Mouse (Mus musculus) cerebellum, postnatal 36 days (tissue): ENCODE measurements at regions not wholly inside any gene's neighbourhood (a gene's known extent, or its start where the extent isn't known, plus 50 kb on each side); places are given as distances from the start of the nearest gene placed in this dataset.

Source experiments
- DNase-seq, 2 experiments: peaks; one replicate each; pipeline ENCODE4 v3.0.0; 2021 to 2022; ENCODE audit warnings: mixed read lengths in 2 of 2

DNA sequence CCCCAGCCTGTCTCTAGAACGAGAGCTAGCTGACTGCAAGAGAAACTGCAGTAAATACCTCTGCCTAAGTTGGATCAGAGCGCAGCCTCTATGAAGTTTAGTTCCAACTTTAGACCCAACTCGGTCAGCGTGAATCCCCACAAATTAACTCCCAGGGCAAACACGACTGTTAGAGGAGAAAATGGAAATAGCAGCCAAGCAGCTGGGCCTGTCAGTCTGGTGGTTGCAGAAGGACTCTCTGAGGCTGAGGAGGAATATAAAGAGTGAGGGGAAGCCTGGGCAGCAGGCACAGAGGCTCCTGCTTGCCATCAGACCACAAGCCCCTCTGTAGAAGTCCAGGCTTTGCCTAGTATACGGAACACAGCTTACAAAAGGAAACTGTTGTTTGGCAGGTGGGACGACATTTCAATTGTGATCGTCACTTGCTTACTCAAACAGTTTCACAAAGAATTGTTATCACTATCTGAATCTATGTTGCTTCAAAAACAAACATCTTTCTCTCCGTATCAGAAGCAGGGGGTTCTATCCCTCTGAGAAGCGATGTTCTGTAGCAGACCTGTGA, 135.0 kb downstream of the Lmo4 start:
- DNase-seq, result no peak

DNA sequence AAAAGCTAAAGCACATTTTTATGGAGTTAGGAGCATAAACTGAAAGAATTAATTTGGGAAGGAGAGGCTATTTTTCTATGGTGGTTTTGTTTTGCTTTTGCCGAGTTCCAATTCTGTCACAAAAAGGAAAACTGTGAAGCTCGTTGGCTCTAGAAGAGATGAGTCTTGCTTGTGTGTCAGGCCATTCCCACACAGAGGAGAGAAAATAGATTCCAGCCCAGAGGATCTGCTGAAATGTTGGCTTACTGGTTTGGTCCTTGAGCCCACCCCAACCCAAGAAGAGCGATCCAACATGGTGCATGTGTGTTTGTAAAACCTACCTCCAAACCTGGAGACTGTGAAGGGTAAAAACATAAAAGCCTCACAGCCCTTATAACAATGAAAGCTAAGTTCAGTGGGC, 138.0 kb downstream of the Lmo4 start:
- DNase-seq, result no peak

DNA sequence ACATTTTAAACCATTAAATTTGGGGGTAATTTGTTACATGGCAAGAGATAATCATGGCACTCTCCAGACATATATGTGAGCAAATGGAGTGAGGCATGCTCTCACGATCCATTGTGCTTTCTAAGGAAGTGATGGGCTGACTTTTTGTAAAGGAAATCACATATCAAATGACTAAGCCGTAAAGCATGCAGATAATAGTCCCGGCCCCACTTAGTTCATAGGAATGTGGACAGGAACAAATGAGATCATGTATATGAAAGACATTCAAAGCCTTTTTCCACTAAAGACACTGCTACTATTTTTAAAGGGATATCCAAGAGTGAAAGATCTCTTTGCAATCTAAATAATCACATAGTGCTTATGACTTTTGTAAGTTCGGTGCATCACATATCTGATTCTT, 146.9 kb downstream of the Lmo4 start:
- no peak for DNase-seq

DNA sequence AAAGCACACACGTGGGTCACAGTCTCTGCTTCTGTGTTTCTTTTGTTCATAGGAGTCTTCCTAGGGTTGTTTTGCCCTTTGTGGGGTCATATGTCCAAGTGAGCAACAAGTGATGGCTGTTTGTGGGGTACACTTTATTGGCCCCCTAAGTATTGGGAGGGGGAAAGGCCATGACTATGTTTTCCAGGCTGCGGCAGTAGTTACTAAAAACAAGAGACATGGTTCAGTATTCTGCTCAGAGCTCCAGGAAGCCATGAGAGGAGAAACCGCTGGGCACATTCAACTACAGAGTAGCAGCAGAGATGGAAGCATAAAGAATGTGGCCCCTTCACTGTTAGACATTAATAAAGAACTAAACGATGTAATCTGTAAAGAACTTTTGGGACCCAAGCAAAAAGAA, 154.7 kb downstream of the Lmo4 start:
- DNase-seq, result no peak

DNA sequence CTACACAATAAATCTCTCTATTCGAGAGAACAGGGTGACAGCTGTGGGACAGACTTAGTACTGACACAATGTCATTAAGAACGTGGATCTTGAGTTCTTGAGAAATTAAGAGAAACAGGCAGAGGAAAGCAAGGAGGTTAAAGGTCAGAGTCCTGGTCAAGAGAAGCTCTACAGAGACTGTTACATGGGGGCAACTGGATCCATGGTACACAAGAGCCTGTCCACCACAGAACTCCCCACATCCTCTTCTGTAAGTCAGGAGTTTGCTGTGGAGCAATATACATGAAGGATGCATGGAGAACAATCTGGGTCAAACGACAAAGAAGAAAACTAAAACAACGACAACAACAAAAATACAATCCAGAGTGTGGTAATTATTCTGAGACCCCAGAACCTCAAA, 155.8 kb downstream of the Lmo4 start:
- no peak for DNase-seq

DNA sequence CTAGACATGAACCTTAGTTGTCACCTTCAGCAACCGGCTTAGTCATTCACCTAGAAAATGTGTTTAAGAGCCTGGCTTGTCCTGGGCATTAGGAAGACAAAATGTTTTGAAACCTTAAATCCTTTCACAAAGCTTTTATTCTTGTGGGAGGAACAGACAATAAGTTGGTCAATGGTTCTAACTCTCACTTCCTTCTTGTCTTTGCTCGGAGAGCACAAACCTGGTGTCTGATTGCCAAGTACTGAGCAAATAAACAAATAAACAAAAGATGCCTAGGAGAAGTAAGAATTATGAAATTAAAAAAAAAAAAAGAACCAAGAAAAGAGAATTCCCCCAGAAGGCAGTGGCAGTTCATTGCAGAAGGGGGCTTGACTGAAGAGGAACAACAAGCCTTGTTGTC, 160.7 kb downstream of the Lmo4 start:
- DNase-seq, result no peak

DNA sequence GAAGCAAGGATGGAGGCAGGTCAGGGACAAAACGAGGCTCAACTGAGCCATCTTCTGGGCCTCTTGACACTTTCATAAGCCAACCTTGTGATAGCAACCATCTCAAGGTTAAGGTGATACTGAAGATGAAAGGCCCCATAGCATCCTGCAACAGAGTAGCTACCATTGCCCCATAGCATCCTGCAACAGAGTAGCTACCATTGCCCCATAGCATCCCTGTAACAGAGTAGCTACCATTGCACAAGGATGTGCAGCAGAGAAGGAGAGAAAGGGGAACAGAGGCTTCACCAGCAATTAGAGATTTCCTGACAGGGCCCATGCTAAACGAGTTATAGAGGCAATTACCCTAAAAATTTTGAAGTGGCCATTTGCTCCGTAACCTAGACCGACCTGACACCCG, 163.2 kb downstream of the Lmo4 start:
- DNase-seq, result no peak

DNA sequence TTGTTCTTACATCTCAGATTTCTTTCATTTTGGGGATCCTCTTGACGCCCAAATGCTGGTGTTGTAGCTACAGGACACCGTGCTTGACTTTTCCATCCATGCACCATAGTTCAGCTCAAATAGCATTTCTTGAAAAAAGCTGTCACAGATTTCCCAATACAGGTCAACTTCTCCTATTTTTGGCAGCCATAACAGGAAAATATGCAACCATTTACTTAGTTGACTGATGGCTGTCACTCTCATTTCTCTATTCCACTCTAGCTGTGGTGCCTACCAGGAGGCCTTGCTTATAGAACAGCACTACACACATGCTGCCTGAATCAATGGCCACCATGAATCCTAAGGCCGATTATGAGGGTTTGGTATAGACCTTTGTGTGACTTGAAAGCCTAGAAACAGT, 165.5 kb downstream of the Lmo4 start:
- DNase-seq, result no peak

DNA sequence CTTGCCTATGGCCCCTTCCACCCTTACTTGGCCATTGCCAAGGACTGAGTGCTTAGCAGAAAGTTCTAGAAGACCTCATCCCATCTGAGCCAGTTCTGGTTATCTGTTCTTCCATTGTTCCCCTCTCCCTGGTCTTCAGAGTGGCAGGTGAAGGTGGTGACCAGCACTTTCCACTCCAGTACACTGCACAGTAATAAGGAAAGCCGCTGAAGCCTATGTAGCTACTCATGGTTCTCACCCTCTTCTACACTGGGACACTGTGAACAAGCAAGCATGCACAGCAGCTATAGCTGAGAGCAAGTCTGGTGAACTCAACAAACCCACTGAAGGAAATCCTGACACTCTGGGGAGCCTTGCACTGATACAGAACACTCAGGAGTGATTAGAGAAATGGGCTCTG, 175.4 kb downstream of the Lmo4 start:
- no peak for DNase-seq

DNA sequence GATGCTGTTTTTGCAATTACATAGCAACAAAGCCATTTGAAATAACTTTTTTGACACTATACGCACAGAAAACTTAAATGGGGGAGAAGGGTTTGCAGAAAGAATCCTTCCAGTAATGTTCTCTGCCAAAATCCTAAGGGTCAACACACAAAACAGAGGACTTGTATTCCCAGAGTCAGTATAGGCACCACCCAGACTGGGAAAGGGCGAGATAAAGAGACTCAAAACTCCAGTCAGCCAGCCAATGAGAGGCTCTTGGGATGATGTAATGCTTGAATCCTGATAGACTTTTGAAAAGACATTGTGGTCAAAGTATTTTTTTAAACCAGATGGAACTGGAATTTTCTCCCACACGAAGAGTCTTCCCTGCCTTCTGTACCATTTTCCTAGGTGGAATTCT, 175.9 kb downstream of the Lmo4 start:
- no peak for DNase-seq

DNA sequence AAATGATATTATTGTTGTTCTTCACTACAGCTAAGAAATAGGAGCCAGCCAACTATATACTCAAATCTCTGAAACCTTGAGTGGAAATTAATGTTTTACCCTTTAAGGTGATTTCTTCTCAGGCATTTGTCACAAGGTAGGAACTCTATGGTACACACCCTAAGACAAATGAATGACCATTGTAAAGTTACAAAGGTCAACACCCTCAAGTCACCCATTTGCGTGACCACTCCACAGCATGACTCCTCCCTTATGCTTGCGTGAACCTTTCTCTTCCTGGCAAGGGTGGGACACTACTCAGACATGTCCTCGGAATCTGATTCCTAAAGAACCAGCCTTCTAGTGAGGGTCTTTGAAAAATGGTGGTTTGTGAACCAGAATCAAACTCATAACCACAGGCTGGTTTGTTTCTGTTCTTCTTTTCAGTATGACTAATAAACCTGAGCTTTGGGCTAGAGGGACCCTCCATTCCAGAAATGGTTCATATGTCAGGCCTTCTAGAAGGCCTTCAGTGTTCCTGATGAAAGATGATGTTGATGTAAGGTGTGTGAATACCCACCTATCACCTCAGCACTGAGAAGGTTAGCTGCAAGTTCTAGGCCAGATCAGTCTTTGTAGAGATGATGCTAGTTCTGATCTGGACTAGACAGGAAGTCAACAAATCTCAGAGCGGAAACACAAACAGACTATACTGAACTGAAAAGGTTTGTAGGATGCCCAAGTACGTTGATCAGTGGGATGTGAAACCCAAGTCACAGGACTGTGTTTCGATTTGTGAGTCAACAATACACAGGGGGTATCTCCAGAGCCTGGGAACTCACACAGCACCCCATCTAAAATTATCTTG, 177.7 kb downstream of the Lmo4 start:
- DNase-seq, result no peak

DNA sequence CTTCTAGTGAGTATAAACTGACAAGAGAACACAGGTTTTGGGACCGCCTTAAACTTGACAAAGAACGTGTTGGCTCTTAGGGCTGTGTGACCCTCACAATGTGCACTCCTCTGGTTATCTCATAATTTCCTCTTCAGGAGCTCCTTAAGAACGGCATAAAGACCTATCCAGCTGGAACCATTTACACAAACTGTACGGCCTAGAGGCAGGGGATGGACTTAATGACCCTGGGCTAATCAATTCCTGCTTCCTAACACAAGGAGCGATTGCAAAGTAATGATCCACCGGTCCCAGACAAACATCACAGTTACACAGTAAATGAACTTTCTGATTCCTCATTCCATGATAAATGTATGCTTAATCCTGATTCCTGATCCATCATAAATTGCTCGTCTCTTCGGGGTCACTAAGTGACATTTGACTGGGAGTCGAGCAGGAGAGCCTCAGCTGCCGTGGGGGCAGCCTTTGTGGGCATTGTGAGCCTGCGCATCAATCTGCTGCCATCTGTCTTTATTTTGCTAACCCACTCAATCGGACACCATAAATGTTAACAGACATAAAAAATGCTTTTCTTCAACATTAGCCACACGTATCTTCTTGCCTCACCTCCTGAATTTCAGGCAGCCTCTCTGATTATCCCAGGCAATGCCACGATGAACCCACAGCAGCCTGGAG, 179.4 kb downstream of the Lmo4 start:
- no peak for DNase-seq

DNA sequence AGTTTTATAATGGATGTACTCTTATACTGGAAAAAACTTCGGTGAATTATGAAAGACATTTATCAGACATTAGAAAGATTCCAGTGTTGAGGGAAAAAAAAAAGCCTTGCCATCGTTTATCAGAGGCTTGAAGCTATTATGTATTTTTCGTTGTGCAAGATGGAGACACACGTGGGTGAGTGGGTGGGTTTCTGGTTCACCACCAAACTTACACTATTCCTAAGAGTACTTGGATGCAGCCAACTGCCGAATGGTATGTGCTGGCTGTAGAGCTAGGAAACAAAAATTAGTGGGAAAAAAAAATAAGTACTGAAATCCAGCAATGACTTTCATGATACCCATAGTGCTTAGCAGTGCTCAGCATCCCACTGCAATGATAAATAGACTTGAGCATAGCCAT, 180.8 kb downstream of the Lmo4 start:
- DNase-seq, result no peak

DNA sequence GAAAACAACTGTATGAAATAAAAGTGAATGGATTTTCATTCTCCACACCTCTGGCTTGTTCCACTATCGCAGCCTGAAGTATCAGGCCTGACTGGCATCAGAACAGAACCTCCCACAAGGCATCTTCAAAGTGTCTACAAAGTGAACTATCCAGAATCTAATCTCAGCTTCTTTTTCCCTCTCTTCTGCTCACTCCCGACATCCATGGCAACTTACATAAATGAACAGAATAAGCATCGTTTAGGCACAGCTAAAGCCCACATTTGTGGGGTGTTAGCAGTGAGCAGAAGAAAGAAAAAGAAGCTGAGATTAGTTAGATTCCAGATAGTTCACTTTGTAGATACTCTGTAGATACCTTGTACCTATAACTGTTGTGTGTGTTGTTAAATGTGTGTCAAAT, 182.0 kb downstream of the Lmo4 start:
- DNase-seq, result no peak

DNA sequence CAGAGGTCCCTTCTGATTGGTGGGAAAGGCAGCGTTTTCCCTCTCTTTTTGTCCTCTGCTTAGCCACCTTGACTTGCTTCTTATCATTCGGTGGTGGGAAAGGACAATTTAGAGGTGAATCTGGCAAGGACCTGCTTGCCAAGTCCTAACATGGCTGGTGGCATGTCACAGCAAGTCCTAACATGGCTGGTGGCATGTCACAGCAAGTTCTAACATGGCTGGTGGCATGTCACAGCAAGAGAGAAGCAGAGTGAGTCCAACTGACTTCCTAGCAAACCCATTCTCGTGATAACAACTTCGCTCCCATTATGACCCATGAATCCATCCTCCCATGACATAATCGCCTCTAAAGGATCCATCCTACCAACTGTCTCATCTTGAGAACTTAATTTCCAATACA, 183.1 kb downstream of the Lmo4 start:
- no peak for DNase-seq

DNA sequence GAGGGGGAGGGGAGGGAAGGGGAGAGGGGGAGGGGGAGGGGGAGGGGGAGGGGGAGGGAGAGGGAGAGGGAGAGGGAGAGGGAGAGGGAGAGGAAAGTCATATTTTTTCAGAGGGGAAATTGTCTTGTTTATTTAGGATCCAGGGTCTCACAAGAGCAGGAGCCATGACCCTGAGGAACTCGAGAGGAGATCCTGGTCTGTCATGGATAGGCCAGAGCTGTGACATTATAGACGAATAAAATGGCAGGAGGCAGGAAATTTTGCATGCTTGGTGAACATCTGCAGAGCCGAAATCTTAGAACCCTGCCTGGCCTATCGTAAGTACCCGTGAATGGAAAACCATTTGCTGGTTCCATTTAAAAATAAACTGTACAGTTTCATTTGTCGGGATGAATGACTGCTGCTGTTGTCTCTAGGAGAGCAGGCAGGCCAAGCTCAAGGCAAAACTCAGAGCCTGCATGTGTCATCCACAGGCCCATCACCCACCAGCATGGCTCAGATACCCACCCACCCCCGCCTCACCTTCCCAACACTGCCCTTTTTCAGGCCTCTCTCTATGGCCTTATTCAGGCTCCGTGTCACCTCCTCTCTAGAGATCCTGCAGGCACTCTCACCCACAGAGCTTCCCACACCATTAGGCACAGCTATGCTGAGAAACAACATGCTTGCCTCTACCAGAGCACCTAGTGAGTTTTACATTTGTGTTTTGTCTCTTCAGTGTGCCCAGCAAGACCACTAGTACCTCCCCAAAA, 184.7 kb downstream of the Lmo4 start:
- DNase-seq, result no peak

DNA sequence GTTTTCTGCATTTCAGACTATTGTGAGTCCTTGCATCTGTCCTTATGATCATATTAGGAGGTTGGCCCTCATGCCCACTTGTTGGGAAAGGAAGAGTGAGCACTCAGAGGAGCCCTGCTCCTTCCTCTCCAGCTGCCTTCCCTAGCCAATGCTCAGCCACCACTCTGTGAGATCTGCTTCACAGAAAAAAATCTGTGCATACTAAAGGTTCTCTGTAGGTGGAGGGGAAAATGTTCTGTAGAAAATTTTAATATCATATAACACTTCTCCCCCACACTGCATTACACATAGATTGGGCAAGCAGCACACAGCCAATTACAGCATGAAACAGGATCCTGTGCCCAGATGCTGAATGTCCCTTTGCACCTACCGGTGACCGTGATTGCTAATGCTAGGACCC, 185.7 kb downstream of the Lmo4 start:
- no peak for DNase-seq

DNA sequence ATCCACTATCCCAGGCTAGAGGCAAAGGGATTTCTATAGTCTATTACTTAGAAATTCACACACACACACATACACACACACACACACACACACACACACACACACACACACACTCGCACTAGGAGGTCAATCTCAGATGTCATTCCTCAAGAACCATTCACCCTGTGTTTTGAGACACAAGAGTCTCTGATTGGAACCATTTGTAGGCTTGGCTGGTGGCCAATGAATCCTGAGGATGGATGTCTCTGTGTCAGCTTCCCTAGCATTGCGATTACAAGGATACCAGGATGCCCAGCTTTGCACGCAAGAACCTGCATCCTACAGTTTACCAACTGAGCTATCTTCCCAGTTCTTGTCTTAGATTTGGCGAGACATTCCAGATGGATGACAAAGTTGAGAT, 186.5 kb downstream of the Lmo4 start:
- no peak for DNase-seq

DNA sequence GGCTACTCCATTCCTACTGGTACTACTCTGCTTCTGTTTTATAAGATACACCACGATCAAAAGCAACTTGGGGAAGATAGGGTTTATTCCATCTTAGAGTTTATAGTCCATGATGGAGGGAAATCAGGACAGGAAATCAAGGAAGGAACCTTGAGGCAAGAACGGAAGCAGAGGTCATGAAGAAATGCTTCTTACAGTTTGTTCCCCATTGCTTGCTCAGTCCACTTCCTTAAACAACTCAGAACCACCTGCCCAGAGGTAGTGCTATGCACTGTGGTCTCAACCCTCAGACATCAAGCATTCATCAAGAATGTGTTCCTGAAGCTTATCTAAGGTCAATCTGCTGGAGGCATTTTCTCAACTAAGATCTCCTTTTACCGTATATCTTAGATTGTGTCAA, 189.8 kb downstream of the Lmo4 start:
- DNase-seq, result no peak

DNA sequence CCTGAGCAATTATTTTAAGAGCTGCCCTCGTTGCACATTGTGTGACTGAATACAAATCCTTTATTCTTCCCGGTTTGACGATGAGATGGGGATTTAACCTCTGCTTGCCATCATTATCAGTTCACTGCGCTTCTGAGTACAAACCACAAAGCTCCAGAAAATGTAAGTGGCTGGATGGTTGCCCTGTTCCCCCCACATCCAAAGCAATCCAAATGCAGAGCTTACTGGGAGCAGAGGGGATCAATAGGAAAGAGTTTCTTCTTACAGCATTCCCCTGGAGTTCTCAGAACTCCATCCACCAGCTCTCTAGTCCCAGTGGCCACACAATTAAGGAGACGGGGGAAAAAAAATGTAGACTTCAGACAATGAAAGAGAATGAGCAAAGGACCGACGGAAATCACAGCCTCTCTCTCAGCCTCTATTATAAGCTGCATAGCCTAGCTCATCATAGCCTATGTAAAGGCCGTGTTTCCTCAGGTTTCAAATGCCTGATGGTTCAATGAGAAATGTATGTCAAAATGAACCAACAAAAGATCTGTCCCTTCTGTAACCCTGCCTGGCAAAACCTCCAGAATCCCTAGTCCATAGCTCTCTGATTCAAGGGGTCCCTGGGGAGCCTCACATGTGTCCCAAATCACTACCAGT, 191.4 kb downstream of the Lmo4 start:
- DNase-seq, result no peak

DNA sequence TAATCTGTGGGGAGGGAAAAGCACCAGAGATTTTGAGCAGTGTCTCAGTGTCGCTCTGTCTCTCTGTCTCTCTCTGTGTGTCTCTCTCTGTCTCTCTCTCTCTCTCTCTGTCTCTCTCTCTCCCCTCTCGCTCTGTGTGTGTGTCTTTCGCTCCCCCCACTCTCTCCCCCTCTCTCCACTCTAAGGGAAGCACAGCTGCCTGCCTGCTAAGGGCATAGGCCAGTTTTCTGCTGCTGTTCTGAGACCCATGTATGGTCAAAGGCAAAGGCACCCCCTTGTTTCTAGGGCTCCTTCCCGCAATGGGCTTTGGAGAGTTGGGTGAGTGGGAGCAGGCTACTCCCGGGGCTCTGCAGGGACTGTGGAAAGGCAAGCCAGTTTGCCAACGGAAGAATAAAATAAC, 192.2 kb downstream of the Lmo4 start:
- no peak for DNase-seq

DNA sequence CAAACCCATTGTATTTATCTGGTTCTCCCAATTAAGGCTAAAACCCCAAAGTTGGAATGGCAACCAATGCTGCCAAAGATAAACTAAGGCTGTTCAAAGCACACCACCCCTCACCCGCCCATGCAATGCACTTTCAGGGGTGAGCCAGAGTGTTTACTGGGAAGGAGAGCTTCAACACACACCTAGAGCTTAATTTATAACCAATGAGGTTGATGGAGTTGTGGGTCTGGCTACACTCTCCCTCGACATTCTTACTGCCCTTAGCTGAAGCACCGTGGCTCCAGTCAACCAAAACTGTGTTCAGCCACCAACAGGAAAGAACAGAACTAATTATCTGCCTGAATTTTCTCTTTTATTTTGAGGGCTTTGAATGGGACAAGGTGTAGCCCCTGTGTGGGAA, 192.8 kb downstream of the Lmo4 start:
- DNase-seq, result no peak

DNA sequence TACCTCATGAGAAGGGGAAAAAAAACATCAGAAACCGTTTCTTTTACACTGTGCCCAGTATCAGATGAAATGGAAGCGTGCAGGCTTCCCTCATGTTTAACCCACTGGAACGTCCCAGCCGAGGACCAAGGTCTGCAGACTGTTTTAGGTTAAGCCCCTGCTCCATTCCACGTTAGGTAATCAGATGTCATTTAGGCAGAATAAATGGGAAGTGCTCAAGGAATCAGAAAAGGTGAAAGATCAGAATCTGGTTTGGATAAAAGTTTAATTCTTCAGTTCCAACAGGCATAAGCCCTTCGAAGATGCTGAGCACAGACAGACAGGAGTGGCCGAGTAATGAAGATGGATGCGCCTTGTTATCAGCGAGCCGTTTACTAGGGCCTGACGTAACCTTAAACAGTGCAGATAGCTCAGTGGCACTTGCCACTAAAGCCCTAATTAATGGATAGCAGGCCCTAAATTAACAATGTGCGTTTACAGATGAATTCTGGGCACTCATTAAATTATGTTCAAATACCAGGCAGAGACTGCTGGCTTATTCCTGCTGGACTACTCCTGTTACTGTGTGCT, 193.5 kb downstream of the Lmo4 start:
- DNase-seq, result no peak
